Mouse (Mus musculus): ENCODE results near the gene Lelp1. TPM values are rescaled to one million over a fixed set of nuclear protein-coding genes. Genes with fewer than 3 reads are reported as not detected.

The Lelp1 gene
- polyA plus RNA-seq, 1 experiment from 2014 or later = not detected

- DNase-seq (ENCODE audit: low spot score) (no peak), ATAC-seq (ENCODE audit: insufficient read depth, low FRiP score, low TSS enrichment) (no peak)
- Histone ChIP-seq H3K27me3 (ENCODE audit: control insufficient read depth, insufficient read depth, low read length) (no peaks in the 10 kb centered on the region), H3K4me2 (ENCODE audit: low read depth) (no peak overlapping the region), H3K27ac (ENCODE audit: low read depth, low read length) (no peak overlapping the region), H3K9ac (ENCODE audit: low read length) (no peak overlapping the region), H3K36me3 (ENCODE audit: control insufficient read depth, insufficient read depth, low read length) (no peaks in the 10 kb centered on the region), H3K4me1 (ENCODE audit: control insufficient read depth, insufficient read depth, low read length) (no peaks in the 10 kb centered on the region), H3K9me3 (ENCODE audit: control insufficient read depth, low read length) (no peaks in the 10 kb centered on the region), H3K4me3 (ENCODE audit: low read depth, low read length) (no peak overlapping the region)
- 36% methylated on average over 3 of the region's 3 CpGs for WGBS
Measured at GRCm38 (mm10) chr3:92117930-92118329, 24.6 kb downstream of the Lelp1 start.

- no peaks in the 10 kb centered on the region for H3K4me1 ChIP-seq (ENCODE audit: control insufficient read depth, insufficient read depth, low read length)
Measured at GRCm38 (mm10) chr3:92111526-92111925, 31.0 kb downstream of the Lelp1 start.

GRCm38 (mm10) chr3:92110790-92111189 lies 31.8 kb downstream of the Lelp1 start:
- no peak for ATAC-seq (ENCODE audit: insufficient read depth, low FRiP score, low TSS enrichment)
- H3K36me3 ChIP-seq (ENCODE audit: control insufficient read depth, insufficient read depth, low read length) = no peaks in the 10 kb centered on the region
- no peaks in the 10 kb centered on the region for H3K4me1 ChIP-seq (ENCODE audit: control insufficient read depth, insufficient read depth, low read length)
- DNase-seq (ENCODE audit: low spot score) = no peak
- H3K27ac ChIP-seq (ENCODE audit: low read depth, low read length) = no peak overlapping the region
- no peaks in the 10 kb centered on the region for H3K27me3 ChIP-seq (ENCODE audit: control insufficient read depth, insufficient read depth, low read length)
- no peak overlapping the region for H3K4me3 ChIP-seq (ENCODE audit: low read depth, low read length)
- no peak overlapping the region for H3K9ac ChIP-seq (ENCODE audit: low read length)
- H3K9me3 ChIP-seq (ENCODE audit: control insufficient read depth, low read length) = no peaks in the 10 kb centered on the region
- no peak overlapping the region for H3K4me2 ChIP-seq (ENCODE audit: low read depth)

More at GRCm38 (mm10) chr3:92111526-92111925, 31.0 kb downstream of the Lelp1 start:
- DNase-seq (ENCODE audit: low spot score) (no peak), ATAC-seq (ENCODE audit: insufficient read depth, low FRiP score, low TSS enrichment) (no peak)
- no peaks in the 10 kb centered on the region for H3K36me3 ChIP-seq (ENCODE audit: control insufficient read depth, insufficient read depth, low read length)
- no peak overlapping the region for H3K4me3 ChIP-seq (ENCODE audit: low read depth, low read length)
- H3K9ac ChIP-seq (ENCODE audit: low read length) = no peak overlapping the region
- no peak overlapping the region for H3K4me2 ChIP-seq (ENCODE audit: low read depth)
- H3K27me3 ChIP-seq (ENCODE audit: control insufficient read depth, insufficient read depth, low read length) = no peaks in the 10 kb centered on the region
- H3K27ac ChIP-seq (ENCODE audit: low read depth, low read length) = no peak overlapping the region
- H3K9me3 ChIP-seq (ENCODE audit: control insufficient read depth, low read length) = no peaks in the 10 kb centered on the region

GRCm38 (mm10) chr3:92106582-92106981 lies 36.0 kb downstream of the Lelp1 start:
- no peak overlapping the region for H3K27ac ChIP-seq (ENCODE audit: low read depth, low read length)
- H3K36me3 ChIP-seq (ENCODE audit: control insufficient read depth, insufficient read depth, low read length) = no peaks in the 10 kb centered on the region
- H3K9ac ChIP-seq (ENCODE audit: low read length) = no peak overlapping the region
- no peaks in the 10 kb centered on the region for H3K4me1 ChIP-seq (ENCODE audit: control insufficient read depth, insufficient read depth, low read length)
- ATAC-seq (ENCODE audit: insufficient read depth, low FRiP score, low TSS enrichment) = no peak
- DNase-seq (ENCODE audit: low spot score) = peak; percentile 18
- H3K27me3 ChIP-seq (ENCODE audit: control insufficient read depth, insufficient read depth, low read length) = no peaks in the 10 kb centered on the region
- no peak overlapping the region for H3K4me3 ChIP-seq (ENCODE audit: low read depth, low read length)
- WGBS = 6% methylated on average over 6 of the region's 6 CpGs
- no peaks in the 10 kb centered on the region for H3K9me3 ChIP-seq (ENCODE audit: control insufficient read depth, low read length)
- H3K4me2 ChIP-seq (ENCODE audit: low read depth) = no peak overlapping the region

Other genes starting within 250 kb of the Lelp1 start
- not detected in 2 replicates for gene Pglyrp3, start 128.2 kb downstream of the Lelp1 start, polyA plus RNA-seq (2014; fragmentation: Nextera tagmentation; extraction: Ambion mirVana)
- gene Lor, start 59.6 kb downstream of the Lelp1 start, polyA plus RNA-seq (2014; fragmentation: Nextera tagmentation; extraction: Ambion mirVana) = 0.97 and 1.6 TPM in 2 replicates
- not detected in 2 replicates for gene Prr9, start 18.8 kb downstream of the Lelp1 start, polyA plus RNA-seq (2014; fragmentation: Nextera tagmentation; extraction: Ambion mirVana)
- not detected in 2 replicates for gene Sprr2a1, start 73.1 kb upstream of the Lelp1 start, polyA plus RNA-seq (2014; fragmentation: Nextera tagmentation; extraction: Ambion mirVana)
- 0.89 and 2.5 TPM in 2 replicates for gene Sprr2a2, start 73.2 kb upstream of the Lelp1 start, polyA plus RNA-seq (2014; fragmentation: Nextera tagmentation; extraction: Ambion mirVana)
- gene Sprr2a3, start 142.7 kb upstream of the Lelp1 start, polyA plus RNA-seq (2014; fragmentation: Nextera tagmentation; extraction: Ambion mirVana) = not detected in 2 replicates
- gene Sprr2b, start 173.9 kb upstream of the Lelp1 start, polyA plus RNA-seq (2014; fragmentation: Nextera tagmentation; extraction: Ambion mirVana) = 0.54 TPM in 1 of 2 replicates, not detected in the other
- not detected in 2 replicates for gene Sprr2d, start 196.4 kb upstream of the Lelp1 start, polyA plus RNA-seq (2014; fragmentation: Nextera tagmentation; extraction: Ambion mirVana)
- not detected in 2 replicates for gene Sprr2e, start 209.4 kb upstream of the Lelp1 start, polyA plus RNA-seq (2014; fragmentation: Nextera tagmentation; extraction: Ambion mirVana)
- gene Sprr2f, start 222.4 kb upstream of the Lelp1 start, polyA plus RNA-seq (2014; fragmentation: Nextera tagmentation; extraction: Ambion mirVana) = not detected in 2 replicates
- not detected in 2 replicates for gene Sprr2h, start 242.9 kb upstream of the Lelp1 start, polyA plus RNA-seq (2014; fragmentation: Nextera tagmentation; extraction: Ambion mirVana)